Mouse (Mus musculus): Measurements from ENCODE around the gene Tspan11. TPM values are rescaled to one million over a fixed set of nuclear protein-coding genes. Genes with fewer than 3 reads are reported as not detected.
A peak's percentile ranks its signal among the peaks of the same experiment; 100 is the strongest.

The Tspan11 gene
- polyA plus RNA-seq, 2 experiments: 18.5 to 19.8 TPM

DNA sequence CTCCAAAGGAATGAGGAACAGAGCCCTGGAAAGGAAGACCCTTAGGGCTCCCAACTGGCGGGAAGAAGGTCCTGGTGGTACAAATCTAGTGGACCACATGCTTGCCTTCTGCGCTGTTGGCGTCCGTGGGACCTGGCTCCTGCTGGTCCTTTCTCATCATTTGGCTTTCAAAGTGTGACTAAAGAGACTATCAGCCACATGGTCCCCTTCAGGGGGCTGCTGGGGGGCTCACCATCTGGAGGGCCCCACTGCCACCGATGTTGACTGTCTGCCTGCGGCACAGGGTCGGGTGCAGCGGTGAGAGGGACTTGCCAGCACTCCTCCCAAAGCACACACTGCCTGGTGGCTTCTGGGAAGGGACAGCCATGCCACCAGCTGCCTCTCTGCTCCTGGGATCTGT, 105.6 kb downstream of the Tspan11 start:
- Histone ChIP-seq H3K27me3 (ENCODE audit: control insufficient read depth, insufficient read depth, low read length) (no peaks in the 10 kb centered on the region), H3K9ac (ENCODE audit: low read depth, low read length, severe bottlenecking) (no peak overlapping the region), H3K4me2 (replicated peaks; ENCODE audit: low read depth, low read length, severe bottlenecking) (no peak overlapping the region), H3K4me3 (replicated peaks; ENCODE audit: low read length) (no peak overlapping the region), H3K4me1 (ENCODE audit: control insufficient read depth, insufficient read depth, low read length) (peaks cover 7% of the 10 kb centered on the region; the same call in 1 of the 2 replicates), H3K9me3 (ENCODE audit: control insufficient read depth, low read length) (no peaks in the 10 kb centered on the region), H3K27ac (replicated peaks; ENCODE audit: low read depth, low read length) (no peak overlapping the region), H3K36me3 (ENCODE audit: control insufficient read depth, insufficient read depth, low read length) (peaks cover 8% of the 10 kb centered on the region; the same call in 1 of the 2 replicates)
- 91% methylated on average over 8 of the region's 8 CpGs for WGBS
- no peak for TF ChIP-seq POLR2A (IDR thresholded peaks at IDR 0.05; ENCODE audit: borderline replicate concordance, extremely low read depth, insufficient read depth, insufficient read length)
- DNase-seq (ENCODE audit: low spot score): no peak
- ATAC-seq (ENCODE audit: low FRiP score, low read depth): no peak

DNA sequence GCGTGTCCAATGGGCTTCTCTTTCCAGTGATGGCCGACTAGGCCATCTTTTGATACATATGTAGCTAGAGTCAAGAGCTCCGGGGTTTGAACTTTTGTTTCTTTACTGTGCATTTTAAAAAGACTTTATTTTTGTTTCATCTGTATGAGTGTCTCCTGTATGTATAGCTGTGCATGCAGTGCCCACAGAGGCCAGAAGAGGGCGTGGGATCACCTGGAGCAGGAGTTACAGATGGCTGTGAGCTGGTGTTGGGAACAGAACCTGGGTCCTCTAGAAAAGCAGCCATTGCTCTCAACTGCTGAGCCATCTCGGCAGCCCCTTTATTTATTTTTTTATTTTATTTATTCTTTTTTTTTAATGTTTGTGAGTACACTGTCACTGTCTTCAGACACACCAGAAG, 109.5 kb downstream of the Tspan11 start:
- 79% methylated on average over 4 of the region's 5 CpGs for WGBS
- Histone ChIP-seq H3K27me3 (ENCODE audit: control insufficient read depth, insufficient read depth, low read length) (no peaks in the 10 kb centered on the region), H3K27ac (replicated peaks; ENCODE audit: low read depth, low read length) (no peak overlapping the region), H3K9ac (ENCODE audit: low read depth, low read length, severe bottlenecking) (no peak overlapping the region), H3K36me3 (ENCODE audit: control insufficient read depth, insufficient read depth, low read length) (peaks cover 8% of the 10 kb centered on the region; the same call in 1 of the 2 replicates), H3K4me2 (replicated peaks; ENCODE audit: low read depth, low read length, severe bottlenecking) (no peak overlapping the region), H3K4me3 (replicated peaks; ENCODE audit: low read length) (no peak overlapping the region), H3K9me3 (ENCODE audit: control insufficient read depth, low read length) (no peaks in the 10 kb centered on the region), H3K4me1 (ENCODE audit: control insufficient read depth, insufficient read depth, low read length) (no peaks in the 10 kb centered on the region)
- ATAC-seq (ENCODE audit: low FRiP score, low read depth) (no peak), DNase-seq (ENCODE audit: low spot score) (no peak)
- no peak for TF ChIP-seq POLR2A (IDR thresholded peaks at IDR 0.05; ENCODE audit: borderline replicate concordance, extremely low read depth, insufficient read depth, insufficient read length)

DNA sequence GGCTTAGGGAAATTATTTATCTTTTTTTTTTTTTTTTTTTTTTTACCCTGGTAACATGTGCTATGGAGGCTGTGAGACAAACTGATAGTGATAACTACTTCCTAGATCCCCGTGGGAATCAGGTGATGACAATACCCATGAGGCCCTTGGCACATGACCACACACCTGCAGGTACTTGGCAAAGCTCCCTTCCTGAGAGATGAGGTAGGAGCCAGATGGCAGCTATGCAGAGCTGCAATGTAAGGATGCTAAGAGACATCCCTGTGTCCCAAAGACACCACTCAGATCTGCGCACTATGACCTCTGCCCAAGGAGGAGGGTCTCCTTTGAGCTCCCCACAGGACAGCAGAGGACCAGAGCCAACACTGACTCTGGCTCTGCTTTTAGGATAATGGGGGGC, 111.7 kb downstream of the Tspan11 start:
- no peak overlapping the region for H3K4me3 ChIP-seq (replicated peaks; ENCODE audit: low read length)
- H3K4me1 ChIP-seq (ENCODE audit: control insufficient read depth, insufficient read depth, low read length): peaks cover 10% of the 10 kb centered on the region; the same call in 1 of the 2 replicates
- TF ChIP-seq POLR2A (IDR thresholded peaks at IDR 0.05; ENCODE audit: borderline replicate concordance, extremely low read depth, insufficient read depth, insufficient read length): no peak
- no peak overlapping the region for H3K27ac ChIP-seq (replicated peaks; ENCODE audit: low read depth, low read length)
- no peaks in the 10 kb centered on the region for H3K9me3 ChIP-seq (ENCODE audit: control insufficient read depth, low read length)
- H3K9ac ChIP-seq (ENCODE audit: low read depth, low read length, severe bottlenecking): no peak overlapping the region
- no peak for ATAC-seq (ENCODE audit: low FRiP score, low read depth)
- H3K4me2 ChIP-seq (replicated peaks; ENCODE audit: low read depth, low read length, severe bottlenecking): no peak overlapping the region
- 90% methylated on average over 2 of the region's 2 CpGs for WGBS
- H3K27me3 ChIP-seq (ENCODE audit: control insufficient read depth, insufficient read depth, low read length): no peaks in the 10 kb centered on the region
- H3K36me3 ChIP-seq (ENCODE audit: control insufficient read depth, insufficient read depth, low read length): no peaks in the 10 kb centered on the region
- no peak for DNase-seq (ENCODE audit: low spot score)

DNA sequence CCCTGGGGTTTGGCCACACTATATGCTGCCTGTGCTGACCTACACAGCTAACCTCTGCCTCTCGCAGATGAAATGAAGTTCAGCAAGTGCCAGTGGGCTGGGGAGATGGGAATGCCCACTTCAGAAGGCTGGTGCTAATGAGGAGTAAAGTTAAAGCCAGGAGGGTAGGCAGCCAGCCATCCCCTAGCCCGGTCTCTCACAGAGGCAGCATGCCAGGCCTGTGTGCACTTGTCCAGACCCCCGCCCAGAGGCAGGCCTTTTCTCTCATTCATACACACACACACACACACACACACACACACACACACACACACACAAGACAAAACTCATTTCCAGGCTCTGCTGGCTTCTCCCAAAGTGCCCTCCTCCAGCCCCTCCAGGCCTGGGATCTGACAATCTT, 113.4 kb downstream of the Tspan11 start:
- ATAC-seq (ENCODE audit: low FRiP score, low read depth): no peak
- H3K9ac ChIP-seq (ENCODE audit: low read depth, low read length, severe bottlenecking): no peak overlapping the region

DNA sequence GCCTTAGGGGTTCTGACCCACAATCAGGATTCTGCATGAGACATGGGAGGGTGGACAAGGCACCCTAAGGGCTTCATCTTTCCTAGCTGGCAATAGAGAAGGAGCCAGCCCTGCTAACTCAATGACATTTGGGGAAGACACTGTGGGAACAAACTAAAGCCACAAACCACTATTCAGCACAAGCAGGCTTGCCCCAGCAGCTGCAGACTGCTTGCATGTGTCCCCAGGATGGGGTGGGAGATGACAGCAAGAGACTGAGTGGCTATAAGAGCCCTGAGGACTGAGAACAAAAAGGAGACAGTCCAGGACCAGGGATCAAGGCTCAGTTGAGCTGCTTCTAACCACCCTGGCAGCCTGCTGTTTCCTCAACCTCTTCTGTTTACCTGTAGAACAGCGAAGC, 114.2 kb downstream of the Tspan11 start:
- H3K4me2 ChIP-seq (replicated peaks; ENCODE audit: low read depth, low read length, severe bottlenecking): no peak overlapping the region
- no peak overlapping the region for H3K4me3 ChIP-seq (replicated peaks; ENCODE audit: low read length)
- 65% methylated on average over 1 of the region's 1 CpGs for WGBS
- H3K9ac ChIP-seq (ENCODE audit: low read depth, low read length, severe bottlenecking): no peak overlapping the region
- peaks cover 10% of the 10 kb centered on the region; the same call in 1 of the 2 replicates for H3K4me1 ChIP-seq (ENCODE audit: control insufficient read depth, insufficient read depth, low read length)
- ATAC-seq (ENCODE audit: low FRiP score, low read depth): no peak
- no peaks in the 10 kb centered on the region for H3K27me3 ChIP-seq (ENCODE audit: control insufficient read depth, insufficient read depth, low read length)
- H3K9me3 ChIP-seq (ENCODE audit: control insufficient read depth, low read length): no peaks in the 10 kb centered on the region
- no peak for TF ChIP-seq POLR2A (IDR thresholded peaks at IDR 0.05; ENCODE audit: borderline replicate concordance, extremely low read depth, insufficient read depth, insufficient read length)
- no peak overlapping the region for H3K27ac ChIP-seq (replicated peaks; ENCODE audit: low read depth, low read length)
- no peak for DNase-seq (ENCODE audit: low spot score)
- H3K36me3 ChIP-seq (ENCODE audit: control insufficient read depth, insufficient read depth, low read length): no peaks in the 10 kb centered on the region

More for the DNA sequence above, 113.4 kb downstream of the Tspan11 start:
- Histone ChIP-seq H3K36me3 (ENCODE audit: control insufficient read depth, insufficient read depth, low read length) (no peaks in the 10 kb centered on the region), H3K4me2 (replicated peaks; ENCODE audit: low read depth, low read length, severe bottlenecking) (no peak overlapping the region), H3K4me1 (ENCODE audit: control insufficient read depth, insufficient read depth, low read length) (peaks cover 10% of the 10 kb centered on the region; the same call in 1 of the 2 replicates), H3K4me3 (replicated peaks; ENCODE audit: low read length) (no peak overlapping the region), H3K27me3 (ENCODE audit: control insufficient read depth, insufficient read depth, low read length) (no peaks in the 10 kb centered on the region), H3K27ac (replicated peaks; ENCODE audit: low read depth, low read length) (no peak overlapping the region), H3K9me3 (ENCODE audit: control insufficient read depth, low read length) (no peaks in the 10 kb centered on the region)
- DNase-seq (ENCODE audit: low spot score): no peak
- no peak for TF ChIP-seq POLR2A (IDR thresholded peaks at IDR 0.05; ENCODE audit: borderline replicate concordance, extremely low read depth, insufficient read depth, insufficient read length)
- 83% methylated on average over 1 of the region's 3 CpGs for WGBS

DNA sequence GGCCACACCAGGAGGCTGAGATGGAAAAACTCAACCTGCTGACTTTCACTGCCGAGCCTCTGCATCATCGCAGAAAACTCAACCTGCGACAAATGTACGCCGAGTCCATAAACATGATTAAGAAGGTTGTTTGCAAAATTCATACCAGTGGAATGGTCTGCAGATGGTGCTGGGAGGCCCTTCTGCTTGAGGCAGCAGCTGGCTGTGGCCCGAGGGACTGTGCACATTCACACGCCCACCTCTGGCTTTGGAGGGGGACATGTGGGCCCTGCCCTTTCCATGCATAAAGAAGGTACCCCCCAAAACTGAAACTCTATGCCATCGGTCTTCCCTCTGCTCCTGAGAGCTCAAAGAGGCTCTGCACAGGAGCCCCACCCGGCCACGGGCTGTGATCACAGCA, 114.7 kb downstream of the Tspan11 start:
- Histone ChIP-seq H3K27ac (replicated peaks; ENCODE audit: low read depth, low read length) (no peak overlapping the region), H3K4me2 (replicated peaks; ENCODE audit: low read depth, low read length, severe bottlenecking) (no peak overlapping the region), H3K9me3 (ENCODE audit: control insufficient read depth, low read length) (no peaks in the 10 kb centered on the region), H3K9ac (ENCODE audit: low read depth, low read length, severe bottlenecking) (0 out of 2 replicates have a peak overlapping the region, but pooled peaks have one; percentile 2), H3K27me3 (ENCODE audit: control insufficient read depth, insufficient read depth, low read length) (no peaks in the 10 kb centered on the region), H3K4me3 (replicated peaks; ENCODE audit: low read length) (no peak overlapping the region), H3K36me3 (ENCODE audit: control insufficient read depth, insufficient read depth, low read length) (no peaks in the 10 kb centered on the region), H3K4me1 (ENCODE audit: control insufficient read depth, insufficient read depth, low read length) (peaks cover 10% of the 10 kb centered on the region; the same call in 1 of the 2 replicates)
- TF ChIP-seq POLR2A (IDR thresholded peaks at IDR 0.05; ENCODE audit: borderline replicate concordance, extremely low read depth, insufficient read depth, insufficient read length): no peak
- 41% methylated on average over 10 of the region's 10 CpGs for WGBS
- DNase-seq (ENCODE audit: low spot score) (no peak), ATAC-seq (ENCODE audit: low FRiP score, low read depth) (no peak)

All from limb, embryonic 14.5 days (tissue).